Mouse (Mus musculus): ENCODE measurements around the gene Cox8a.

DNA sequence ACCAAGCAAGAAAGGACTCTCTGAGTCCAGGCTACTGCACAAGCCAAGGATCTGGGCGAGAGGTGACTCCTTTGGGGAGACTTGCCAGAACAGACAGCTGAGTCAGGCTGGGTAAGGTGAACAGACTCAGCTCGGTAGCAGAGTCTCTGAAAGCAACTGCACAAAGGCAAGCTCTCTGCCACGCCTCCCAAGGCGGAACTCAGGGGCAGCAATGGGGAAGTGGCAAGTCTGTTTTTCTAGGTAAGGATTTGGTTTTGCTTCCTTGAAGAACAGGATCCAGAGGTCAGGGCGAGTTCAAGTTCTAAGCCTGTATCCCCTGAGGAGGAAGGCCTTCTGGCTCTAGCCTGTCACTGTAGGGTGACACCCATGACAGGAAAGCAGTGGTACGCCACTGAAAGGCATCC lies 9.1 kb upstream of the Cox8a start:
- no peak for TF ChIP-seq NRF1 (IDR thresholded peaks at IDR 0.05; ENCODE audit: insufficient read depth, low read depth, low read length, poor library complexity, severe bottlenecking)
- TF ChIP-seq CHD1 (IDR thresholded peaks at IDR 0.05; ENCODE audit: low read depth, low read length) = no peak
- no peak for TF ChIP-seq BHLHE40 (IDR thresholded peaks at IDR 0.05; ENCODE audit: borderline replicate concordance, low read depth, low read length)
- TF ChIP-seq POLR2AphosphoS2 (IDR thresholded peaks at IDR 0.05; ENCODE audit: low read length) = no peak
- TF ChIP-seq EP300 (IDR thresholded peaks at IDR 0.05; ENCODE audit: low read depth in 1 of 2, low read length in 2 of 2) = no peak
- TF ChIP-seq ZMIZ1 (IDR thresholded peaks at IDR 0.05; ENCODE audit: low read depth, low read length) = no peak

All from MEL (cell line).